In genomic region chr9:65523611-65524364, GRCm38 (mm10) we compare ENCODE assay signal across 8 mouse cellular contexts. TPM values are rescaled to one million over a fixed set of nuclear protein-coding genes. Genes with fewer than 3 reads are reported as not detected.
A peak's percentile ranks its signal among the peaks of the same experiment; 100 is the strongest.
DNase-seq lines count a peak whose midpoint lies in the region; ATAC-seq lines count a peak whose summit lies in the region.

No protein-coding gene starts in this region.

- no peak overlapping the region for H3K27ac ChIP-seq in hindbrain, embryonic 15.5 days (replicated peaks)

- no peaks in the 10 kb centered on the region for H3K9me3 ChIP-seq in hindbrain, embryonic 15.5 days

- peak; percentile 79 for ATAC-seq in hindbrain, embryonic 15.5 days (ENCODE audit: low FRiP score, low read depth)

- WGBS in hindbrain, embryonic 15.5 days, result 26% methylated on average over 14 of the region's 14 CpGs

- peak; percentile 75 for DNase-seq in T-cell, adult 2 months (ENCODE audit: low spot score)
- DNase-seq in cerebellum, postnatal 25 days, result peak; percentile 77 to 87
- peak; percentile 76 to 86 for DNase-seq in frontal cortex, postnatal 36 days (ENCODE audit: low spot score in 2 of 2)
- DNase-seq in layer of hippocampus, postnatal 36 days, result peak; percentile 74 to 80
- DNase-seq in lung, postnatal 36 days, result peak; percentile 92
- DNase-seq in retina, postnatal 1 day, result peak; percentile 93
- DNase-seq in thymus, postnatal 4 days, result peak; percentile 87

- peak overlapping the region; percentile 33 for H3K4me2 ChIP-seq in hindbrain, embryonic 15.5 days

- no peak overlapping the region for H3K4me3 ChIP-seq in hindbrain, embryonic 15.5 days

- H3K4me1 ChIP-seq in hindbrain, embryonic 15.5 days (replicated peaks), result peaks cover 22% of the 10 kb centered on the region

- H3K27me3 ChIP-seq in hindbrain, embryonic 15.5 days, result no peaks in the 10 kb centered on the region

- H3K9ac ChIP-seq in hindbrain, embryonic 15.5 days, result no peak overlapping the region

- H3K36me3 ChIP-seq in hindbrain, embryonic 15.5 days, result no peaks in the 10 kb centered on the region

RNA-seq across cellular contexts. Expression of gene Ankdd1a, which starts 3.8 kb away (rescaled TPM):
- polyA plus RNA-seq in hindbrain, embryonic 15.5 days (2015; fragmentation: Nextera tagmentation; extraction: Ambion mirVana), result 1.1 and 1.3 TPM in 2 replicates
- total RNA-seq in layer of hippocampus, postnatal 36 days (2021), result 1 to 10 TPM; 2.9 to 3.5 TPM

RNA-seq across cellular contexts. Expression of gene Plekho2, which starts 56.1 kb away (rescaled TPM):
- polyA plus RNA-seq in hindbrain, embryonic 15.5 days (2015; fragmentation: Nextera tagmentation; extraction: Ambion mirVana), result 6.8 and 8.0 TPM in 2 replicates
- total RNA-seq in layer of hippocampus, postnatal 36 days (2021), result 10 to 100 TPM in 1 of 2 experiments, 1 to 10 TPM in 1; 9.8 to 10.9 TPM
